Mouse (Mus musculus) myocyte (in vitro differentiated cells): ENCODE results near the gene Vmn1r1.

Experiments used
- CEBPB ChIP-seq: IDR thresholded peaks from 2 replicates; pipeline ENCODE4 v1.6.1; 2011; ENCODE audit warnings: mild to moderate bottlenecking, moderate library complexity; ENCODE audit not compliant: poor library complexity, insufficient read depth, severe bottlenecking
- E2F4 ChIP-seq: IDR thresholded peaks from one replicate; pipeline ENCODE4 v1.6.1; 2011; ENCODE audit warnings: mild to moderate bottlenecking, control low read depth, moderate library complexity; ENCODE audit not compliant: insufficient read depth
- MAX ChIP-seq: IDR thresholded peaks from one replicate; pipeline ENCODE4 v1.6.1; 2011; ENCODE audit warnings: low read depth, mild to moderate bottlenecking, control low read depth
- MYOD1 ChIP-seq, 3 experiments: IDR thresholded peaks; one replicate each; pipeline ENCODE4 v1.6.1; 2011; ENCODE audit warnings: control low read depth in 2 of 3, low read depth in 2 of 3, mild to moderate bottlenecking in 2 of 3, moderate library complexity in 1 of 3; ENCODE audit not compliant: insufficient read length in 2 of 3, control insufficient read depth in 1 of 3
- MYOG ChIP-seq, 3 experiments: IDR thresholded peaks; one replicate each; pipeline ENCODE4 v1.6.1; 2011; ENCODE audit warnings: control low read depth in 2 of 3, low read depth in 2 of 3, mild to moderate bottlenecking in 2 of 3; ENCODE audit not compliant: insufficient read length in 2 of 3, control insufficient read depth in 1 of 3, insufficient read depth in 1 of 3
- POLR2A ChIP-seq: IDR thresholded peaks from one replicate; pipeline ENCODE4 v1.6.1; 2011; ENCODE audit warnings: low read depth, mild to moderate bottlenecking, control low read depth, moderate library complexity; ENCODE audit not compliant: insufficient read length
- POLR2AphosphoS2 ChIP-seq: IDR thresholded peaks from one replicate; pipeline ENCODE4 v1.6.1; 2011; ENCODE audit warnings: low read depth, control low read depth; ENCODE audit not compliant: insufficient read length
- REST ChIP-seq: IDR thresholded peaks from one replicate; pipeline ENCODE4 v1.6.1; 2011; ENCODE audit warnings: mild to moderate bottlenecking, control low read depth, moderate library complexity; ENCODE audit not compliant: insufficient read depth, insufficient read length
- TCF12 ChIP-seq: IDR thresholded peaks from one replicate; pipeline ENCODE4 v1.6.1; 2011; ENCODE audit warnings: mild to moderate bottlenecking, control low read depth; ENCODE audit not compliant: poor library complexity, insufficient read depth, severe bottlenecking
- USF1 ChIP-seq: IDR thresholded peaks from one replicate; pipeline ENCODE4 v1.6.1; 2011; ENCODE audit warnings: low read depth, mild to moderate bottlenecking, control low read depth, moderate library complexity

- TF ChIP-seq POLR2A: no peak
- TF ChIP-seq MYOG (IDR thresholded peaks at IDR 0.05; ENCODE audit: control insufficient read depth in 1 of 3, insufficient read depth in 1 of 3, insufficient read length in 2 of 3, low read depth in 2 of 3): peak in 2 of 3 experiments; percentile 76 to 95
- peak; percentile 93 for TF ChIP-seq TCF12
- peak; percentile 41 to 87 (median 78) for TF ChIP-seq MYOD1 (IDR thresholded peaks at IDR 0.05; ENCODE audit: control insufficient read depth in 1 of 3, insufficient read length in 2 of 3, low read depth in 2 of 3)
- no peak for TF ChIP-seq MAX
- TF ChIP-seq E2F4: no peak
- TF ChIP-seq CEBPB: no peak
- no peak for TF ChIP-seq USF1
- no peak for TF ChIP-seq REST
- no peak for TF ChIP-seq POLR2AphosphoS2
These were observed 48.5 kb downstream of the Vmn1r1 start for GRCm38 (mm10) chr1:182115651-182116408.
